Mouse (Mus musculus): Measurements from ENCODE around the gene Slc17a7. TPM values are rescaled to one million over a fixed set of nuclear protein-coding genes. Genes with fewer than 3 reads are reported as not detected.
A peak's percentile ranks its signal among the peaks of the same experiment; 100 is the strongest.

The Slc17a7 gene
- total RNA-seq, 2 experiments from 2014 or later, result not detected

- no peak for ATAC-seq (replicated peaks; ENCODE audit: low FRiP score, low TSS enrichment, poor library complexity, severe bottlenecking)
Measured at GRCm38 (mm10) chr7:45192585-45193310, 29.0 kb downstream of the Slc17a7 start.

DNA sequence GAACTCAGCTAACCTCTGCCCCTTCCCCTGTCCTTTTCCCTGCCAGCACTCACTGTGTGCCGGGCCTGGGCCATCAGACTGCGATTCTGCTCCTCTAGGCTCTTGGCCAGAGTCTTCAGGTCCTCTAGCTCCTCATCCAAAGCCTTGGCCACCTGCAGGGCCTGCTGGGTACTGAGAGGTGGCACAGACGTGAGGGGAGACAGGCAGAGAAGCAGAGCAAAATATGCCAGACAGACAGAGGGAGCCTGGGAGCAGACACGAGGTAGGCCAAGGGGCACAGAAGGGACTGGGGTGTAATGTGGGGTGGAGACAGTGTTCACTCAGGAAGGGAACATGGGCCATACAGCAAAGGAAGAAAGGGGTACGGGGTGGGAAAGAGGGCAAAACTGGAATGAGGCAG is 29.7 kb downstream of the Slc17a7 start:
- ATAC-seq (replicated peaks; ENCODE audit: low FRiP score, low TSS enrichment, poor library complexity, severe bottlenecking), result no peak

DNA sequence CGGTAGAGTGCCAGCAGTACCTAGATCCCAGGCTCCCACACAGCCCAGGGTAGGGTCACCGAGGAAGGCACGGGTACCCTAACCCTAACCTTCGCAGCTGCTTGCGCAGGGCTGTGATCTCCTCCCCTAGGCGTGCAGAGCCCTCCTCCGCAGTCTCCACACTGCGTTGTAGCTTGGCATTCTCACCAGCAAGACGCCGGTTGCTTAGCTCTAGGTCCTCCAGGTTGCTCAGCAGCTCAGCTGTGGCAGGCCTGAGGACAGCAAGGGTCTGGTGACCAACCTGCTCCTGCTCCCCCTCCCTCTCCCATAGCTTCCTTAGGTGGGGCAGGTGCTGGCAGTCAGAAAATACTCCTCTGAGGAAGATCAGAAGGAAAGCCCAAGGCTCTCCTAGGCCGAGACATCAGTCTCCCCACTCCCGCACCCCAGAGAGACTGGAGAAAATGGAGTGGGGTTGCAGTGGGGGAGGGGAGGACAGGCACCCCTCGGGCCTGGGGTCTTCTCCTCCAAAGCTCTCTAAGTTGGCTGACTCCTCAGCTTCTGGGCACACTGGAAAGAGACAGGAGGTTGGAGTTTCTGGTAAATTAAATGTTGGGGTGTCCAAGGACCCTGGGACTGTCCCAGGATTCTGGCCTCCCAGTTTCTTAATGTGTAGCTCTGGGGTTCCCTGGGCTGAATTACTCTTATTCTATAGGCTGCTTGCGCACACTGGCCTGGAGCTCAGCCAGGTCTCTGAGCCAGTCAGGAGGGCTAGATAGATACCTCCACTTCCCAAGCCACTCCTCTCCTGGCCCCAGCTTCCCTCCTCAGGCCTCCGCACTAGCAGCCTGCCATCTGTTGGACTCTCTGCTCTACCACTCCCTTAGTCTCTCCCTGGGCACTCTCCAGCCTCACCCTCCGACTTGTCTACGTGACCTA is 30.4 kb downstream of the Slc17a7 start:
- peak; percentile 31 for ATAC-seq (replicated peaks; ENCODE audit: low FRiP score, low TSS enrichment, poor library complexity, severe bottlenecking)

DNA sequence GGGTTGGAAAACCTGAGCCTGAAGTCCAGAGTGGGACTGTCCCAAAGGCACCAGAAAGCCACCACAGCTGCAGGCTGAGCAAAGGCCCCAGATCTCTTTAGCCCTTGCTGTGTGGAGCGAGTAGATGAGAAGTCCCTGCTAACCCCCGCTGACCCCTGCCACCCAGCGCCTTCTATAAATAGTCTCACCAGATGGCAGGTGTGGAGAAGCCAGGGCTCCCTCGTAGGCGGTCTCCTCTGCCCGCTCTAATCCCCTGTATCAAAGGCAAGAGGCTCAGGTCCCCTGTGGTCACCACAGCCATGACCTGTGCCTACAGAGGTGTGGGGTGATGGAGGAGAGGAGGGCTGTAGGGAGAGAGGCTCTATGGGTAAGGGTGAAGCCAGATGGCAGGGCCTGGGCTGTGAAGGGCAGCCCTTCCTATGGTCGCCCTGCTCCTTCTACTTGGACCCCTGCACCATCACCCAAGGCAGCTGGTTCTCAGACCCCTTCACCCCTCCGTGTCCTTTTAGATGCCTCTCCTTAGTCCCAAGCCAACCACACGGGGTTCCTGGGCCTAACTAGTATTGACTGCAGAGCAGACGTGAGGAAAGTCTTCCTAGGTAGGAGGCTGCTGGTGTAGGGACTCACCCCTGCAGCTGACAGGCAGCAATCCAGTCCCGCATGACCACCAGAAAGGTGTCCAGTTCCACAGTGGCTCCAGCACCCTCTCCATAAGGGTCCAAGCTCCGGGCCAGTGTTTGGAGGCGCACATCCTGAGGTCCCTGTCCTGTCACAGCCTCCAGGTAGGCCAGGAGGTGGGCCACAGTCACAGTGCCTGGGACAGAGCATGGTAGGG is 31.8 kb downstream of the Slc17a7 start:
- no peak for ATAC-seq (replicated peaks; ENCODE audit: low FRiP score, low TSS enrichment, poor library complexity, severe bottlenecking)

GRCm38 (mm10) chr7:45196176-45196535 is 32.4 kb downstream of the Slc17a7 start:
- no peak for ATAC-seq (replicated peaks; ENCODE audit: low FRiP score, low TSS enrichment, poor library complexity, severe bottlenecking)

DNA sequence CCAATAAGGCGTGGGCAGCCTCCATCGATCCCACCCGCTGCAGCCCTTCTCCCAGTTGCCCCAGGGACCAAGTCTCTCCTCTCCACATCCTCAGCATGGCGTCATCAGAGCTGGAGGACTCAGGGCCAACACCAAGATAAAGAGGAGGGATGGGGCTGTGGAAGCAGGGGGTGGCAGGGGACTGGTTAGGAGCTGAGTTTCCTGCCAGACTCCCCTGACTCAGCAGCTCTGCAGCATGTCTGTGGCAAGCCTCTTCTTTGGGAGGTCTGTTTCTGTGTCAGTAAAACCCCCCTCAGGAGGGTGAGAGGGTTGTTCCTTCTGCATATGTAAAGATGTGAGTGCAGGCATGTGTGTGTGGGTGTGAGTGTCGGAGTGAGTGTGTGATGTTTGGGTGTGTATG is 33.2 kb downstream of the Slc17a7 start:
- no peak for ATAC-seq (replicated peaks; ENCODE audit: low FRiP score, low TSS enrichment, poor library complexity, severe bottlenecking)

DNA sequence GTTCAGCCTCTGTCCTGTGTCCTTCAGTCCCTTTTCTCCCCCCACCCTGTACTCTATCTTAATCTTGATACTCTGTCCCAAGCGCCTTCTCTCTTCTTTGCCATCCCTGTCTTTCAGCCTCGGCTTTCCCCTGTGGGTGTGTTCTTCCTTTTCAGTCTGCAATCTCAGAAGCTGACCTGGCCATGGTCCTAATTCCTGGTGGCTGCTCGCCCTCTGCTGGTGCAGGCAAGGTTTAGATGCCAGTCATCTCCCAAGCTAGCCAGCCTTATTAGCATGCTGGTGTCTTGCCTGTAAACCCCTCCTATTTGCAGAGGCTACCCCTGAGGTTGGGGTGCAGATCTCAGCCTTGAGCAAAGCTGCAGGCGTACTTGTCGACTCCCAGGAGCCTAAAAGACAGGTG is 34.7 kb downstream of the Slc17a7 start:
- 0 out of 2 replicates have a peak, but pooled peaks have one; percentile 53 for ATAC-seq (replicated peaks; ENCODE audit: low FRiP score, low TSS enrichment, poor library complexity, severe bottlenecking)

- ATAC-seq (replicated peaks; ENCODE audit: low FRiP score, low TSS enrichment, poor library complexity, severe bottlenecking), result no peak
Measured at GRCm38 (mm10) chr7:45198961-45199360, 35.2 kb downstream of the Slc17a7 start.

DNA sequence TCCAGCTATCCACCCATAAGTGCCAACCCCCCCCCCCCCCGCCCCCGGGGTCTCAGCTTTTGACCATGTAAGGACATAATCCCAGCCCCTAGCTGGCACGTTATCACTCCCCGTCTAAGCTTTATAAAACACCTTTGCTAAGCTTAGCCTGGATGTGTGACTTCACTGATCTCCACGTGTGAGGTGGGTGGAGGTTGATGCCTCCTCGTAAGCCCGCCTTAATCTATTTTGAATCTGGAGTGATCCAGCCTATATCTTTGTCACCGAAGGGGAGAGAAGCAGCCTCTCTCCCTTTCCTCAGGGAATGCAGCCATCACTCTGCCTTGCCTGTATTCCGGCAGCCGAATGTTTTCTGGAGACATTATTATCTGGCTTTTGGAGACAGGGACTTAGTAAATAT is 38.9 kb downstream of the Slc17a7 start:
- no peak for ATAC-seq (replicated peaks; ENCODE audit: low FRiP score, low TSS enrichment, poor library complexity, severe bottlenecking)

DNA sequence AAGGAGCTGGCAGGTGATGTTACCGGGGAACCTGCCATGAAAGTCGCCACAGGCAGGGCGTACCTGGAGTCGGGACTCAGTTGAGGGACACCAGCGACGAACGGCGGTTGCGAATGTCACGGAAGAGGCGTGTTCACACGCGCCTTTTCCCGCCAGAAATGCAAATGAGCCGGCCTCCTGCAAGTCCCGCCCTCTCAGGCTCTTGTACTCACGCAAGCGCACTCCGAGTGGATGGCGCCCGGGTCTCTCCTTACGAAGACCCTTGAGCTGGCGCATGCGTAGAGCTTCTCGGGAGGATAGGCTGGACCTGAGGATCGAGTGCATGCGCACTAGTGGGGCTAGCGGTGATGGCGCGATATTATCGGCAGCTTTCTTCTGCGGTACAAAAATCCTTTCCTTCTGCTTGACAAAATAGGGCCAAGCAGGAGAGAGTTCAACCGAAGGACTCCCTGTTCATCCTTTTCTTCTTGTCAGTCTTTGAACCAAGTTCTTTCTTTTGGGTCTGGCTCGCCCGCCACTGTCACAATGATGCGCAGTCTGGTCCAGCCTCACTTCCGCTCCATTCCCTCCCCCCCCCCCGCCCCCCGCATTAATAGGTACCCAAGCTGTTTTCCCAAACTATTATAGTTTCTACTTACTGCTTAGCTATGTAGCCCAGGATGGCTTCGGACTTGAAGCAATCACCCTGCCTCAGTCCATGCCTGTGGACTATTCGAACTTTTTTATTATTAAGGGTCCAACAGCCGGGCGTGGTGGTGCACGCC is 40.8 kb downstream of the Slc17a7 start, which contains the start of gene Ccdc155:
Gene Ccdc155, minus strand, starts transcription at position 513 of the 764 bp plus-strand sequence.
- peak; percentile 95 for ATAC-seq (replicated peaks; ENCODE audit: low FRiP score, low TSS enrichment, poor library complexity, severe bottlenecking)

- ATAC-seq (replicated peaks; ENCODE audit: low FRiP score, low TSS enrichment, poor library complexity, severe bottlenecking), result no peak
Measured at GRCm38 (mm10) chr7:45208260-45208659, 44.5 kb downstream of the Slc17a7 start.

GRCm38 (mm10) chr7:45211070-45211469 is 47.3 kb downstream of the Slc17a7 start:
- no peak for ATAC-seq (replicated peaks; ENCODE audit: low FRiP score, low TSS enrichment, poor library complexity, severe bottlenecking)

DNA sequence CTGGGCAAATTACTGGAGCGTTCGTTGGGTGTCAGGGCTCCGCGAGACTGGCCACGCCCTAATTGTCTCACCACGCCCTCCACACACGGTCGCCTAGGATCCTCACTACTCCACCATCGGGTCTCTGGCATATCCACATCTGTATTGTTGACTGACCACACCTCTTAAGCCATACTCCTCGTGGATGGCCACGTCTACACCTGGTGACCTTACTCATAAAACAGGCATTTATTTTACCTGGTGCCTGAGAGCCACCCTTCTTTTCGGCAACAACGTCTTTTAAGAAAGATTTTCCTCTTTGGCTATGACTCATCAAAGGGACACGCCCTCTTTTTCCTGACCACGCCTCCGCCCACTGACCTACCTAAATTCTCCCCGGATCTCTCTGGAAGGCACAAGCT is 48.1 kb downstream of the Slc17a7 start, which contains the start of gene Dkkl1:
Gene Dkkl1, minus strand, starts transcription at position 297 of the 401 bp plus-strand sequence.
- ATAC-seq (replicated peaks; ENCODE audit: low FRiP score, low TSS enrichment, poor library complexity, severe bottlenecking), result peak; percentile 78

- no peak for ATAC-seq (replicated peaks; ENCODE audit: low FRiP score, low TSS enrichment, poor library complexity, severe bottlenecking)
Measured at GRCm38 (mm10) chr7:45212356-45212755, 48.6 kb downstream of the Slc17a7 start.

DNA sequence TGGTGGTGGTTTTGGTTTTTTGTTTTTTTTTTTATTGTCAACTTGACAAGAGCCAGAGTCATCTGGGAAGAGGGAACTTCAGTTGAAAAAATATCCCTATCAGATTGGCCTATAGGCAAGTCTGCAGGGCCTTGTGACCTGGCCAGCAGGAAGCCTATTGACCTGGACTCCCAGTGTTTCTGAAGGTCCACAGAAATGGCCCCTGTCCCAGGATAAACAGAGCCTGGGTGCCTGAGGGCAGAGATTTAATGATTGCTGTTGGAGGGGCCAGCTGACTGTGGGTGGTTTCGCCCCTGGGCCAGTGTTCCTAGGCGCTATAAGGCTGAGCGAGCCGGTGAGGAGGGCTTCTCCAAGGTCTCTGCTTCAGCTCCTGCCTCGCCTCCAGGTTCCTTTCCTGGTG is 50.0 kb downstream of the Slc17a7 start:
- no peak for ATAC-seq (replicated peaks; ENCODE audit: low FRiP score, low TSS enrichment, poor library complexity, severe bottlenecking)

DNA sequence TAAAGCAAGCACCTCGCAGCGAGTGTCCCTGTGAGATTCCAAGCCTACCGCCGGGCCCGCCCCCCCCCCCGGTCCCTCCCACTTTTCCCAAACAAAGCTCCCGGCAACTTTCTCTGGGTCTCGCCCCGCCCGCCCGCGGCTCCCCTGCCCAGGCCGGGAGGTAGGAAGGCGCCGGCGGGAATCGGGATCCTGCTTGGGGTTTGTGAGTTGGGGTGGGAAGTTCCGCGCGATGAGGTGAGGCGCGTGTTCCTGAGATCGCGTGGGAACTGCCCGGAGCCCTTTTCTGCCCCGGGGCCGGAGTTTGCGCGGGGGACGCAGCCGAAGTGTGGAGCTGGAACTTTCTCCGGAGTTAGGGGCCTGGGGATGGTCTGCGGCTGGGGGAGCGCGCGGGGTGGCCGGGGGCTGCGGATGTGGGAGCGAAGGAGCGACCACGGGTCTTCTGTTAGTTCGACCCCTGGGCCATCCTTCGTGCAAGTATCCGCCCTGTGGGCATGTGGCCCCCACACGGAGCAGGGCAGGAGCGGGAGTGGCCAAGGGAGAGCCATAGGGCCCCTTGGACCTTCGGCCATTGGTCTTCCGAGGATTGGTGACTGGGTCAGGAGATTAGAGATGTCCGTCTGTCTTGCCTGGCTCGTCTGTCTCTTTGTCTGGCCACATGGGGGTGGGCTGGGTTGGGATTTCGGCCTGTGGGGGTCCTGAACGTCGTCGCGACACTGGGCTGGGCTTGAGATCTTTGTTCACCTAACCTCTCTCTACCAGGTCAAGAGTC is 52.1 kb downstream of the Slc17a7 start, which contains the start of gene Tead2:
Gene Tead2, plus strand, starts transcription at position 81 of the 769 bp plus-strand sequence.
- no peak for ATAC-seq (replicated peaks; ENCODE audit: low FRiP score, low TSS enrichment, poor library complexity, severe bottlenecking)

DNA sequence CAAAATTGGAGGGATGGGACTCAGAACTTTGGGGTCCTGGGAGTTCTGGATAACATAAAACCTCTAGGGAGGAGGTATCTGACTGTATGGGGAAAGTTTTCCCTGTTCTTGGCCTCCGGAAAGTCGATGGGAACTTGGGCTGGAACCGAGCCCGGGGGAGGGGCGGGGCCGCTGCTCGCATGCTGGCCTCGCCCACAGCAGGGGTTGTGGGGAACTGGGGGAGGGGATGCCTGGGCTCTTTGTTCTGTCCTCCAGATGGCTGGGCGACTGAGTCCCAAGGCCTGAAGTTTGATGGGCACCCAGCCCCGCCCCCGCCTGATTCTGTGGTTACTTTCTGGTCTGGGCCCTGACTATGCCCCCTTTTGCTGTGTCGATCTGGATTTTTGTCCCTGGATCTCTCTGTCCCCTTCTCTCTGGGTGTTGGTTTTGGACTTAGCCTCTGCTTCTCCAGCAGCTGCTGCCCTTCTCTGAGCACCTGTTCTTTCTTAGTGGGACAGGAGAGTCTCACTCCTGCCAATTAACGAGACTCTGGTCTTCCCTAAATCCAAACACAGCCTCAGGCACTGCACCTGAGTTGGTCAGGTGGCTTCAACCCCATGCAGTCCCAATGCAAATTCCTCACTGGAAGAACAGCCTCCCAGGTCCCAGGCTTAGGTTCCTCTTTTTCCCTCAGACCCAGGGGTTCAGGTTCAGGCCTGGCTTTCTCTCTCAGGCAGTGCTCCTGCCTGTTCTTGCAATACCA is 52.9 kb downstream of the Slc17a7 start:
- no peak for ATAC-seq (replicated peaks; ENCODE audit: low FRiP score, low TSS enrichment, poor library complexity, severe bottlenecking)

All from megakaryocyte-erythroid progenitor cell, adult 5-6 weeks (primary cell).